Mouse (Mus musculus): ENCODE results near the gene Kif26a. TPM values are rescaled to one million over a fixed set of nuclear protein-coding genes. Genes with fewer than 3 reads are reported as not detected.

Kif26a gene
- polyA plus RNA-seq (2015; fragmentation: Nextera tagmentation; extraction: Ambion mirVana) = 4.7 and 6.2 TPM in 2 replicates

- Histone ChIP-seq H3K9me3 (replicated peaks; ENCODE audit: control insufficient read depth, low read length, poor library complexity, severe bottlenecking) (no peaks in the 10 kb centered on the region), H3K27ac (ENCODE audit: low read length) (peak within 1 kb of the TSS; percentile 45), H3K4me2 (ENCODE audit: low read length) (peak within 1 kb of the TSS; percentile 84), H3K4me3 (ENCODE audit: low read depth, low read length) (peak within 1 kb of the TSS; percentile 66), H3K4me1 (ENCODE audit: control insufficient read depth, insufficient read depth, low read length) (peaks cover 41% of the 10 kb centered on the region), H3K27me3 (ENCODE audit: control insufficient read depth, insufficient read depth, low read depth, low read length) (peaks cover 19% of the 10 kb centered on the region), H3K36me3 (ENCODE audit: control insufficient read depth, insufficient read depth, low read length) (no peaks in the 10 kb centered on the region), H3K9ac (ENCODE audit: low read depth, low read length) (peak within 1 kb of the TSS; percentile 78)
- under 1% methylated on average over 68 of the region's 68 CpGs for WGBS
- peak; percentile 52 for ATAC-seq
These were observed at the start of gene Kif26a for GRCm38 (mm10) chr12:112145875-112146651. Gene Kif26a (plus strand): TSS chr12:112146208.

GRCm38 (mm10) chr12:112096733-112097117 lies 49.3 kb upstream of the Kif26a start:
- Histone ChIP-seq H3K4me2 (ENCODE audit: low read length) (no peak overlapping the region), H3K36me3 (ENCODE audit: control insufficient read depth, insufficient read depth, low read length) (no peaks in the 10 kb centered on the region), H3K9me3 (replicated peaks; ENCODE audit: control insufficient read depth, low read length, poor library complexity, severe bottlenecking) (no peaks in the 10 kb centered on the region), H3K27me3 (ENCODE audit: control insufficient read depth, insufficient read depth, low read depth, low read length) (no peaks in the 10 kb centered on the region), H3K4me1 (ENCODE audit: control insufficient read depth, insufficient read depth, low read length) (no peaks in the 10 kb centered on the region), H3K4me3 (ENCODE audit: low read depth, low read length) (no peak overlapping the region), H3K27ac (ENCODE audit: low read length) (no peak overlapping the region), H3K9ac (ENCODE audit: low read depth, low read length) (no peak overlapping the region)
- ATAC-seq = no peak
- WGBS = 83% methylated on average over 8 of the region's 8 CpGs

GRCm38 (mm10) chr12:112100106-112100505 lies 45.9 kb upstream of the Kif26a start:
- Histone ChIP-seq H3K36me3 (ENCODE audit: control insufficient read depth, insufficient read depth, low read length) (no peaks in the 10 kb centered on the region), H3K9ac (ENCODE audit: low read depth, low read length) (no peak overlapping the region), H3K4me1 (ENCODE audit: control insufficient read depth, insufficient read depth, low read length) (no peaks in the 10 kb centered on the region), H3K27ac (ENCODE audit: low read length) (no peak overlapping the region), H3K4me2 (ENCODE audit: low read length) (no peak overlapping the region), H3K4me3 (ENCODE audit: low read depth, low read length) (no peak overlapping the region), H3K9me3 (replicated peaks; ENCODE audit: control insufficient read depth, low read length, poor library complexity, severe bottlenecking) (no peaks in the 10 kb centered on the region), H3K27me3 (ENCODE audit: control insufficient read depth, insufficient read depth, low read depth, low read length) (no peaks in the 10 kb centered on the region)
- no peak for ATAC-seq
- WGBS = 50% methylated on average over 4 of the region's 4 CpGs

GRCm38 (mm10) chr12:112101045-112101444 lies 45.0 kb upstream of the Kif26a start:
- Histone ChIP-seq H3K4me2 (ENCODE audit: low read length) (no peak overlapping the region), H3K4me3 (ENCODE audit: low read depth, low read length) (no peak overlapping the region), H3K27ac (ENCODE audit: low read length) (no peak overlapping the region), H3K27me3 (ENCODE audit: control insufficient read depth, insufficient read depth, low read depth, low read length) (no peaks in the 10 kb centered on the region; the same call in 1 of the 2 replicates), H3K36me3 (ENCODE audit: control insufficient read depth, insufficient read depth, low read length) (no peaks in the 10 kb centered on the region), H3K4me1 (ENCODE audit: control insufficient read depth, insufficient read depth, low read length) (no peaks in the 10 kb centered on the region), H3K9me3 (replicated peaks; ENCODE audit: control insufficient read depth, low read length, poor library complexity, severe bottlenecking) (no peaks in the 10 kb centered on the region), H3K9ac (ENCODE audit: low read depth, low read length) (no peak overlapping the region)
- no peak for ATAC-seq
- 66% methylated on average over 4 of the region's 4 CpGs for WGBS

GRCm38 (mm10) chr12:112103179-112103578 lies 42.8 kb upstream of the Kif26a start:
- Histone ChIP-seq H3K4me2 (ENCODE audit: low read length) (no peak overlapping the region), H3K27me3 (ENCODE audit: control insufficient read depth, insufficient read depth, low read depth, low read length) (no peaks in the 10 kb centered on the region; the same call in none of the 2 replicates), H3K36me3 (ENCODE audit: control insufficient read depth, insufficient read depth, low read length) (no peaks in the 10 kb centered on the region), H3K4me1 (ENCODE audit: control insufficient read depth, insufficient read depth, low read length) (no peaks in the 10 kb centered on the region), H3K27ac (ENCODE audit: low read length) (no peak overlapping the region), H3K9ac (ENCODE audit: low read depth, low read length) (no peak overlapping the region), H3K9me3 (replicated peaks; ENCODE audit: control insufficient read depth, low read length, poor library complexity, severe bottlenecking) (no peaks in the 10 kb centered on the region), H3K4me3 (ENCODE audit: low read depth, low read length) (no peak overlapping the region)
- 87% methylated on average over 5 of the region's 5 CpGs for WGBS
- ATAC-seq = no peak

- H3K36me3 ChIP-seq (ENCODE audit: control insufficient read depth, insufficient read depth, low read length) = no peaks in the 10 kb centered on the region
- no peak for ATAC-seq
- WGBS = 91% methylated on average over 11 of the region's 11 CpGs
- H3K4me1 ChIP-seq (ENCODE audit: control insufficient read depth, insufficient read depth, low read length) = no peaks in the 10 kb centered on the region
- H3K27me3 ChIP-seq (ENCODE audit: control insufficient read depth, insufficient read depth, low read depth, low read length) = no peaks in the 10 kb centered on the region; the same call in none of the 2 replicates
- no peak overlapping the region for H3K9ac ChIP-seq (ENCODE audit: low read depth, low read length)
- H3K4me2 ChIP-seq (ENCODE audit: low read length) = no peak overlapping the region
- no peak overlapping the region for H3K4me3 ChIP-seq (ENCODE audit: low read depth, low read length)
- H3K27ac ChIP-seq (ENCODE audit: low read length) = no peak overlapping the region
- H3K9me3 ChIP-seq (replicated peaks; ENCODE audit: control insufficient read depth, low read length, poor library complexity, severe bottlenecking) = no peaks in the 10 kb centered on the region
These were observed 41.1 kb upstream of the Kif26a start for GRCm38 (mm10) chr12:112104890-112105289.

GRCm38 (mm10) chr12:112106541-112106971 lies 39.5 kb upstream of the Kif26a start, which contains the start of gene Aspg:
Gene Aspg (plus strand): TSS chr12:112106679.
- Histone ChIP-seq H3K27me3 (ENCODE audit: control insufficient read depth, insufficient read depth, low read depth, low read length) (no peaks in the 10 kb centered on the region; the same call in none of the 2 replicates), H3K27ac (ENCODE audit: low read length) (no peak within 1 kb of the TSS), H3K4me2 (ENCODE audit: low read length) (peak within 1 kb of the TSS; percentile 9; the same call in 1 of the 2 replicates), H3K36me3 (ENCODE audit: control insufficient read depth, insufficient read depth, low read length) (no peaks in the 10 kb centered on the region), H3K4me3 (ENCODE audit: low read depth, low read length) (no peak within 1 kb of the TSS), H3K4me1 (ENCODE audit: control insufficient read depth, insufficient read depth, low read length) (no peaks in the 10 kb centered on the region), H3K9ac (ENCODE audit: low read depth, low read length) (no peak within 1 kb of the TSS), H3K9me3 (replicated peaks; ENCODE audit: control insufficient read depth, low read length, poor library complexity, severe bottlenecking) (no peaks in the 10 kb centered on the region)
- WGBS = 4% methylated on average over 14 of the region's 14 CpGs
- ATAC-seq = no peak

GRCm38 (mm10) chr12:112107685-112108084 lies 38.3 kb upstream of the Kif26a start:
- no peaks in the 10 kb centered on the region for H3K36me3 ChIP-seq (ENCODE audit: control insufficient read depth, insufficient read depth, low read length)
- H3K4me2 ChIP-seq (ENCODE audit: low read length) = no peak overlapping the region
- H3K27me3 ChIP-seq (ENCODE audit: control insufficient read depth, insufficient read depth, low read depth, low read length) = no peaks in the 10 kb centered on the region; the same call in none of the 2 replicates
- H3K27ac ChIP-seq (ENCODE audit: low read length) = no peak overlapping the region
- H3K4me3 ChIP-seq (ENCODE audit: low read depth, low read length) = no peak overlapping the region
- no peak for ATAC-seq
- 94% methylated on average over 8 of the region's 8 CpGs for WGBS
- no peak overlapping the region for H3K9ac ChIP-seq (ENCODE audit: low read depth, low read length)
- no peaks in the 10 kb centered on the region for H3K4me1 ChIP-seq (ENCODE audit: control insufficient read depth, insufficient read depth, low read length)
- H3K9me3 ChIP-seq (replicated peaks; ENCODE audit: control insufficient read depth, low read length, poor library complexity, severe bottlenecking) = no peaks in the 10 kb centered on the region

- H3K36me3 ChIP-seq (ENCODE audit: control insufficient read depth, insufficient read depth, low read length) = no peaks in the 10 kb centered on the region
- no peak overlapping the region for H3K4me2 ChIP-seq (ENCODE audit: low read length)
- no peaks in the 10 kb centered on the region; the same call in none of the 2 replicates for H3K27me3 ChIP-seq (ENCODE audit: control insufficient read depth, insufficient read depth, low read depth, low read length)
- no peaks in the 10 kb centered on the region for H3K9me3 ChIP-seq (replicated peaks; ENCODE audit: control insufficient read depth, low read length, poor library complexity, severe bottlenecking)
- no peak for ATAC-seq
- H3K27ac ChIP-seq (ENCODE audit: low read length) = no peak overlapping the region
- H3K9ac ChIP-seq (ENCODE audit: low read depth, low read length) = no peak overlapping the region
- 85% methylated on average over 11 of the region's 11 CpGs for WGBS
- H3K4me3 ChIP-seq (ENCODE audit: low read depth, low read length) = no peak overlapping the region
- no peaks in the 10 kb centered on the region for H3K4me1 ChIP-seq (ENCODE audit: control insufficient read depth, insufficient read depth, low read length)
These were observed 37.1 kb upstream of the Kif26a start for GRCm38 (mm10) chr12:112108696-112109445.

All from midbrain, embryonic 16.5 days (tissue).